Mouse (Mus musculus): ENCODE results near the gene Srms. TPM values are rescaled to one million over a fixed set of nuclear protein-coding genes. Genes with fewer than 3 reads are reported as not detected.

Srms gene
- under 1 TPM; 0.14 to 0.41 TPM for total RNA-seq (2021)
- long read RNA-seq, experiment 1: 0 reads
- long read RNA-seq, experiment 2: 0 reads

GRCm38 (mm10) chr2:181213021-181213445 lies at the start of gene Srms:
TSS of gene Srms (minus strand) at chr2:181213185.
- DNase-seq (ENCODE audit: low spot score in 2 of 2): no peak

- DNase-seq (ENCODE audit: low spot score in 2 of 2): no peak
Measured at GRCm38 (mm10) chr2:181253248-181253647, 40.3 kb upstream of the Srms start.

DNA sequence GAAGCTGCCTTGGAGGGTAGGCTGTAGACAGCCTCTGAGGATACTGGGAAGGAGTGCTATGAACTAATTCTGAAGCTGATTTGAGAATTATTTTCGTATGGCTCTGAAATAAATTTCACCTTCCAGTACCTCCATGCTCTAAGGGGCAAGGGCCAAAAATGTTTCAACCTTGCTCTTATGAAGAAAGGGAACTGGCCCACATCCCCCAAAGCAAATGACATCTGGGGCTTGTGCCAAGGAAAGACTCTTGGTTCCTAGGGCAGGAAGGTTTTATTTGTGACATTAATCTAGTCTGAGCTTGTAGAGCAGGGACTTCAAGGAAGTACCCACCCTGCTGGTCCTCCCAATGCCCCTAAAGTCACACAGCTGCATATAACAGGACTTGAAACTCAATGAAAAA lies 38.9 kb upstream of the Srms start:
- DNase-seq (ENCODE audit: low spot score in 2 of 2): no peak

DNA sequence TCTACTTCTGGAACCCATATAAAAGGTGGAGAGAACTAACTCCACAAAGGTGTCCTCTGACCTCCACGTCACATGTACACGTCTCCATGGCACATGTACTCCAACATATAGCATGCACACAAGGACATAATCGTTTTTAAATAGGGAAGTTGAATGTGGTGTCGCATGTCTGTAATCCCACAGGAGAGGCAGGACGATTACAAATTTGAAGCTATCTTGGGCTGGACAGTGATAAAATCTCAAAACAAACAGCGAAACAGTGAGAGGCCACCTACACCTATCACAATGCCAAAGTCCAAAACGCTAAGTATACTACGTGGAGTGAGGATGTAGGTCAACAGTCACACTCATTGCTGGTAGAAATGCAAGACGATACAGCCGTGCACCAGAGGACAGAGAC lies 36.2 kb upstream of the Srms start:
- DNase-seq (ENCODE audit: low spot score in 2 of 2): no peak

- DNase-seq (ENCODE audit: low spot score in 2 of 2): no peak
Measured at GRCm38 (mm10) chr2:181245031-181245430, 32.0 kb upstream of the Srms start.

GRCm38 (mm10) chr2:181243706-181244394 lies 30.9 kb upstream of the Srms start:
- DNase-seq (ENCODE audit: low spot score in 2 of 2): no peak

DNA sequence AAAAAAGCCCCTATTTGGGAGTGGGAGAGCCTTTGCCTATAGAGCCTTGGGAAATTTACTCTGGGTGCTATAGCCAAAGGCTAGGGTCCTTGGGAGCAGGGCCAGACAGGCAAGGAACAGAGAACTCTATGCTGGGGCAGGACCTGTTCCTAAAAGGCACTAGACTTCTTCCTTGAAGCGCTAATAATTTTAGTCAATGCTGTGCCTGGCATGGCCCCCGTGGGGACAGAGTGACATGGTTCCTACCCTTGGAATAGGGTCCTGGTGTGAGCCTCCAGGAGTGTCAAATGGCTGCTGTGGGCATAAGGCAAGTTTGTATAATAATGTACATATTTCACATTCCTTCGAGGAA lies 29.3 kb upstream of the Srms start:
- DNase-seq (ENCODE audit: low spot score in 2 of 2): no peak

GRCm38 (mm10) chr2:181241602-181242313 lies 28.8 kb upstream of the Srms start, which contains the start of gene Helz2:
TSS of gene Helz2 (minus strand) at chr2:181242027.
- no peak for DNase-seq (ENCODE audit: low spot score in 2 of 2)

DNA sequence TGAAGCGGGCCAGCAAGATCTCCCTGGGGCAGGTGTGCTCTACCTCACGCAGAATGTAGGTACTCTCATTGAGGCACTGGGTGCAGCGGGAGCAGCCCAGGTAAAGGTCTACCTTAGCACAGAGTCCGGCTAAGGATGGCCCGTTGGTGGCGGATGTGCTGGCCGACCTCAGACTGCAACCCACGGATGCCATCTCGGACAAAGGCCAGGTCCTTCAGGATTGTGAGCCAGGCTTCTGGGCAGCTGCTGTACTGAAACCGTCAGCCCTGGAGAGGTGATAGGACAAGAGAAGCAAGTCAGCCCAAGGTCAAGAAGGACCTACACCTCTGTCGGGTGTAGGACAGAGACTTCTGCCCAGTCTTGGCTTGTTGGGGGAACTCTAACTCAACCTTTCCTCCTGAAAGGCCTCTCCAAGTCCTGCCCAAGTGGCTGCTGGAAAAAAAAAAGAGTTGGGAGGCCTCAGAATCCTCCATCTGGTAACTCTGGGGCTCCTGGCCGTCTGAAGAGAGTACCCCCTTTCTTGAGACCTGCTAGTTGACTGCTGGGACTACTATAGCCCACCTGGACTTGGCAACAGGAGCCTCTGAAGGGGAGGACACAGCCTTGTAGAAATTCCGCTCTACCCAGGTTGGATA lies 27.9 kb upstream of the Srms start:
- no peak for DNase-seq (ENCODE audit: low spot score in 2 of 2)

- no peak for DNase-seq (ENCODE audit: low spot score in 2 of 2)
Measured at GRCm38 (mm10) chr2:181239261-181239660, 26.3 kb upstream of the Srms start.

- no peak for DNase-seq (ENCODE audit: low spot score in 2 of 2)
Measured at GRCm38 (mm10) chr2:181238861-181239260, 25.9 kb upstream of the Srms start.

DNA sequence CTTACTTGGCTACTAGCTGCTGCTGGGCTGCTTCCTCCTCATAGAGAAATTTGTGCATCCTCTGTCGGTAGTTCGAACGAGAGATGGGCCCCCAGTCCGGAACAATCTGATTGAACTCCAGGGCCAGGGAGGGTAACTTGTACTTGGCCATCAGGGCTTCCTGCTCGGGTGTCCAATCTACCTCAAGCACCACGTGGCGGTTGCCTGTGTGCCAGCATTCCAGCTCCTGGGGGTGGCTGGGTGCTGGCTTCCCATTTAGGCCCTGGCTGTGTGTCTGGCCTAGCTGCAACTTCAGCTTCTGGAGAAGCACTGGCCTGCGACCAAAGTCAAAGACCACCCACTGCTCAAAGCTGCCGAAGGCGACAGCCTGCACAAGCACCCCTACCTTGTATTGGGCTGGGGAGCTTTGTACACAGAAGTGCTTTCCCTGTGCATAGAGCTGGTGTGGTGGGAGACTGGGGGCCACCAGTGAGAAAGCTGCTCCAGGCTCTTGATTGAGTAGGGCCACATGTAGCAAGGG lies 25.2 kb upstream of the Srms start:
- DNase-seq (ENCODE audit: low spot score in 2 of 2): no peak

GRCm38 (mm10) chr2:181237251-181238014 lies 24.4 kb upstream of the Srms start:
- no peak for DNase-seq (ENCODE audit: low spot score in 2 of 2)

GRCm38 (mm10) chr2:181235681-181236566 lies 22.9 kb upstream of the Srms start:
- DNase-seq (ENCODE audit: low spot score in 2 of 2): no peak

GRCm38 (mm10) chr2:181234680-181235079 lies 21.7 kb upstream of the Srms start:
- no peak for DNase-seq (ENCODE audit: low spot score in 2 of 2)

- no peak for DNase-seq (ENCODE audit: low spot score in 2 of 2)
Measured at GRCm38 (mm10) chr2:181233443-181233842, 20.5 kb upstream of the Srms start.

DNA sequence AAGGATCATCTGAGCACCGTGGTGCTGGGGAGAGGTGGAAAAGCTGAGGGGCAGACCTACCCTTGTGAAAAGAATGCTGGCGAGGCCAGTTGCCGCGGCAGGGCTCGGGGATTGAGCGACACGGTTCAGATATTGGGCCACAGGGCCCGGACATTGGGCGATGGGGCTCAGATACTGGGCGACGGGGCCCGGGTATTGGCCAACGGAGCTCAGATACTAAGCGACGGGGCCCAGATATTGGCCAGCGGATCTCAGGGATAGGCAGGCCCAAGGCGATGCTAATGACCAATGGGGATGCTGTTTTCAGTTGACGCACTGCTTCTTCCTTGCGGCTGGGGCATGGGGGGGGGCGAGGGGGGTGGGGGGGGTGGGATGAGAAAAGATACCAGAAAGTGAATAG lies 18.2 kb upstream of the Srms start:
- DNase-seq (ENCODE audit: low spot score in 2 of 2): no peak

GRCm38 (mm10) chr2:181228335-181228734 lies 15.3 kb upstream of the Srms start:
- DNase-seq (ENCODE audit: low spot score in 2 of 2): no peak

GRCm38 (mm10) chr2:181227122-181227521 lies 14.1 kb upstream of the Srms start:
- DNase-seq (ENCODE audit: low spot score in 2 of 2): no peak

GRCm38 (mm10) chr2:181224994-181225393 lies 12.0 kb upstream of the Srms start:
- no peak for DNase-seq (ENCODE audit: low spot score in 2 of 2)
